Mouse (Mus musculus) stomach, postnatal 0 days (tissue): Measurements from ENCODE around the gene Gstp1.
"Not testable (repeated sequence)": the region's sequence is repeated elsewhere in the genome, so short reads cannot be mapped to it uniquely, and the experiment has no call there.

ENCODE experiments used
- CTCF ChIP-seq: IDR thresholded peaks from 2 replicates; pipeline ENCODE4 v1.5.1; 2016; ENCODE audit warnings: antibody characterized with exemption, low read depth, mild to moderate bottlenecking, moderate library complexity
- EP300 ChIP-seq: optimal IDR thresholded peaks from 2 replicates; pipeline ENCODE3; 2016; ENCODE audit warnings: antibody characterized with exemption

- TF ChIP-seq CTCF, EP300: not testable (repeated sequence)
These were observed 26.7 kb upstream of the Gstp1 start for GRCm38 (mm10) chr19:4064501-4064900.
